Mouse (Mus musculus): Measurements from ENCODE around the gene S100pbp. TPM values are rescaled to one million over a fixed set of nuclear protein-coding genes. Genes with fewer than 3 reads are reported as not detected.

S100pbp gene
- polyA plus RNA-seq, 1 experiment from 2014 or later: 30.7 TPM

- DNase-seq (ENCODE audit: low spot score) (no peak), ATAC-seq (replicated peaks; ENCODE audit: low FRiP score) (no peak)
- peaks cover 12% of the 10 kb centered on the region for H3K4me1 ChIP-seq (replicated peaks; ENCODE audit: control insufficient read depth, insufficient read depth, low read length)
- H3K27ac ChIP-seq (ENCODE audit: low read depth, low read length): no peak overlapping the region
- H3K9me3 ChIP-seq (ENCODE audit: control insufficient read depth, low read length): no peaks in the 10 kb centered on the region
- no peak overlapping the region for H3K9ac ChIP-seq (ENCODE audit: low read length)
- no peak overlapping the region for H3K4me3 ChIP-seq (ENCODE audit: low read depth, low read length)
- no peaks in the 10 kb centered on the region for H3K36me3 ChIP-seq (ENCODE audit: control insufficient read depth, insufficient read depth, low read length)
- H3K4me2 ChIP-seq (ENCODE audit: low read depth, low read length, severe bottlenecking): no peak overlapping the region
- WGBS: 40% methylated on average over 9 of the region's 9 CpGs
- peaks cover 31% of the 10 kb centered on the region for H3K27me3 ChIP-seq (ENCODE audit: control insufficient read depth, insufficient read depth, low read length)
Observed at GRCm38 (mm10) chr4:129122107-129122506, 67.4 kb downstream of the S100pbp start.

GRCm38 (mm10) chr4:129121569-129122086 is 67.9 kb downstream of the S100pbp start, which contains the start of gene Hpca:
TSS of gene Hpca (minus strand) at chr4:129122036.
- H3K4me1 ChIP-seq (replicated peaks; ENCODE audit: control insufficient read depth, insufficient read depth, low read length): peaks cover 12% of the 10 kb centered on the region
- WGBS: under 1% methylated on average over 15 of the region's 17 CpGs
- peak within 1 kb of the TSS; percentile 83 for H3K4me2 ChIP-seq (ENCODE audit: low read depth, low read length, severe bottlenecking)
- H3K9me3 ChIP-seq (ENCODE audit: control insufficient read depth, low read length): no peaks in the 10 kb centered on the region
- peak within 1 kb of the TSS; percentile 33 for H3K4me3 ChIP-seq (ENCODE audit: low read depth, low read length)
- ATAC-seq (replicated peaks; ENCODE audit: low FRiP score) (no peak), DNase-seq (ENCODE audit: low spot score) (no peak)
- no peaks in the 10 kb centered on the region for H3K36me3 ChIP-seq (ENCODE audit: control insufficient read depth, insufficient read depth, low read length)
- no peak within 1 kb of the TSS for H3K27ac ChIP-seq (ENCODE audit: low read depth, low read length)
- H3K9ac ChIP-seq (ENCODE audit: low read length): peak within 1 kb of the TSS; percentile 37
- H3K27me3 ChIP-seq (ENCODE audit: control insufficient read depth, insufficient read depth, low read length): peaks cover 31% of the 10 kb centered on the region

- Histone ChIP-seq H3K27ac (ENCODE audit: low read depth, low read length) (no peak overlapping the region), H3K4me1 (replicated peaks; ENCODE audit: control insufficient read depth, insufficient read depth, low read length) (peaks cover 8% of the 10 kb centered on the region), H3K9me3 (ENCODE audit: control insufficient read depth, low read length) (no peaks in the 10 kb centered on the region), H3K4me3 (ENCODE audit: low read depth, low read length) (peak overlapping the region; percentile 33), H3K4me2 (ENCODE audit: low read depth, low read length, severe bottlenecking) (peak overlapping the region; percentile 83), H3K36me3 (ENCODE audit: control insufficient read depth, insufficient read depth, low read length) (no peaks in the 10 kb centered on the region), H3K27me3 (ENCODE audit: control insufficient read depth, insufficient read depth, low read length) (peaks cover 31% of the 10 kb centered on the region), H3K9ac (ENCODE audit: low read length) (peak overlapping the region; percentile 37)
- DNase-seq (ENCODE audit: low spot score) (peak; percentile 87), ATAC-seq (replicated peaks; ENCODE audit: low FRiP score) (peak; percentile 50; the same call in 1 of the 2 replicates)
- WGBS: 2% methylated on average over 45 of the region's 59 CpGs
Observed at GRCm38 (mm10) chr4:129120520-129121445, 68.7 kb downstream of the S100pbp start.

- H3K36me3 ChIP-seq (ENCODE audit: control insufficient read depth, insufficient read depth, low read length): no peaks in the 10 kb centered on the region
- no peak overlapping the region for H3K4me3 ChIP-seq (ENCODE audit: low read depth, low read length)
- peaks cover 28% of the 10 kb centered on the region for H3K27me3 ChIP-seq (ENCODE audit: control insufficient read depth, insufficient read depth, low read length)
- no peak overlapping the region for H3K27ac ChIP-seq (ENCODE audit: low read depth, low read length)
- peaks cover 9% of the 10 kb centered on the region for H3K4me1 ChIP-seq (replicated peaks; ENCODE audit: control insufficient read depth, insufficient read depth, low read length)
- 72% methylated on average over 10 of the region's 10 CpGs for WGBS
- no peaks in the 10 kb centered on the region for H3K9me3 ChIP-seq (ENCODE audit: control insufficient read depth, low read length)
- ATAC-seq (replicated peaks; ENCODE audit: low FRiP score) (no peak), DNase-seq (ENCODE audit: low spot score) (no peak)
- no peak overlapping the region for H3K9ac ChIP-seq (ENCODE audit: low read length)
- H3K4me2 ChIP-seq (ENCODE audit: low read depth, low read length, severe bottlenecking): no peak overlapping the region
Observed at GRCm38 (mm10) chr4:129119708-129120107, 69.8 kb downstream of the S100pbp start.

DNA sequence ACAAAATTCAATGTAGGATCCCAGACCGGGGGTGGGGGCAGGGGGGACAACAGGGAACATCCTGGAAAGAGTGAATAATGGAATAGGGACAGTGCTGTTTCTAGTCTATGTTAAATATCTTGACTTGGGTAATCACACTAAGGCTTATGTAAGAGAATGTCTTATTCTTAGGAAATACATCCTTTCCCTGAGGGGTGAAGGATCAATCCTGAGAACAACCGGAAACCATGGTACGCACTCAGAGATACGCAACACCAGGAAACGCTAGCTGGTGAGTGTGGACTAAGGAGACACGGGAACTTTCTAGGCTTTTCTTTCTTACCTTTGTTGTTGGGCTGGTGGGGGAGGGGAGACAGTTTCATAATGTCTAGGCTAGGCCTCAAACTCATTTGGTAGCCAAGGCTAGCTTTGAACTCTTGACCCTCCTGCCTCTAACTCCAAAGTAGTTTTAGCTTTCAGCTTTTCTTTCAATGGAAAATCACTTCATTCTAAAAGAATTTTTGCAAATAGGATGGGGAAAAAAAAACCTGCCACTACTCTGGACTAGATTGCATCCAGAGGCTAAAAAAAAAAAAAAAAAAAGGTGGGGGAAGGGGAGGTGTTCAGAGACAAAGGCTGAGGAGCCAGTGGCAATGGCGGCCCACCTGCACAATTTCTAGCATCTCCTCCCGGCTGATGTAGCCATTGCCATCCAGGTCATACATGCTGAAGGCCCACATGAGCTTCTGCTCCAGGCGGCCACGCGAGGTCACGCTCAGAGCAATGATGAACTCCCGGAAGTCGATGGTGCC is 71.6 kb downstream of the S100pbp start:
- Histone ChIP-seq H3K4me1 (replicated peaks; ENCODE audit: control insufficient read depth, insufficient read depth, low read length) (peaks cover 16% of the 10 kb centered on the region), H3K4me3 (ENCODE audit: low read depth, low read length) (no peak overlapping the region), H3K9ac (ENCODE audit: low read length) (no peak overlapping the region), H3K36me3 (ENCODE audit: control insufficient read depth, insufficient read depth, low read length) (no peaks in the 10 kb centered on the region), H3K4me2 (ENCODE audit: low read depth, low read length, severe bottlenecking) (no peak overlapping the region), H3K27ac (ENCODE audit: low read depth, low read length) (no peak overlapping the region), H3K27me3 (ENCODE audit: control insufficient read depth, insufficient read depth, low read length) (peaks cover 21% of the 10 kb centered on the region), H3K9me3 (ENCODE audit: control insufficient read depth, low read length) (no peaks in the 10 kb centered on the region)
- ATAC-seq (replicated peaks; ENCODE audit: low FRiP score) (no peak), DNase-seq (ENCODE audit: low spot score) (no peak)
- WGBS: 83% methylated on average over 14 of the region's 14 CpGs

- 92% methylated on average over 8 of the region's 8 CpGs for WGBS
- peaks cover 15% of the 10 kb centered on the region for H3K4me1 ChIP-seq (replicated peaks; ENCODE audit: control insufficient read depth, insufficient read depth, low read length)
- H3K27ac ChIP-seq (ENCODE audit: low read depth, low read length): no peak overlapping the region
- H3K4me3 ChIP-seq (ENCODE audit: low read depth, low read length): no peak overlapping the region
- H3K9ac ChIP-seq (ENCODE audit: low read length): no peak overlapping the region
- ATAC-seq (replicated peaks; ENCODE audit: low FRiP score): no peak
- peaks cover 16% of the 10 kb centered on the region for H3K27me3 ChIP-seq (ENCODE audit: control insufficient read depth, insufficient read depth, low read length)
- DNase-seq (ENCODE audit: low spot score): no peak
- no peaks in the 10 kb centered on the region for H3K36me3 ChIP-seq (ENCODE audit: control insufficient read depth, insufficient read depth, low read length)
- H3K4me2 ChIP-seq (ENCODE audit: low read depth, low read length, severe bottlenecking): no peak overlapping the region
- H3K9me3 ChIP-seq (ENCODE audit: control insufficient read depth, low read length): no peaks in the 10 kb centered on the region
Observed at GRCm38 (mm10) chr4:129116703-129117102, 72.8 kb downstream of the S100pbp start.

DNA sequence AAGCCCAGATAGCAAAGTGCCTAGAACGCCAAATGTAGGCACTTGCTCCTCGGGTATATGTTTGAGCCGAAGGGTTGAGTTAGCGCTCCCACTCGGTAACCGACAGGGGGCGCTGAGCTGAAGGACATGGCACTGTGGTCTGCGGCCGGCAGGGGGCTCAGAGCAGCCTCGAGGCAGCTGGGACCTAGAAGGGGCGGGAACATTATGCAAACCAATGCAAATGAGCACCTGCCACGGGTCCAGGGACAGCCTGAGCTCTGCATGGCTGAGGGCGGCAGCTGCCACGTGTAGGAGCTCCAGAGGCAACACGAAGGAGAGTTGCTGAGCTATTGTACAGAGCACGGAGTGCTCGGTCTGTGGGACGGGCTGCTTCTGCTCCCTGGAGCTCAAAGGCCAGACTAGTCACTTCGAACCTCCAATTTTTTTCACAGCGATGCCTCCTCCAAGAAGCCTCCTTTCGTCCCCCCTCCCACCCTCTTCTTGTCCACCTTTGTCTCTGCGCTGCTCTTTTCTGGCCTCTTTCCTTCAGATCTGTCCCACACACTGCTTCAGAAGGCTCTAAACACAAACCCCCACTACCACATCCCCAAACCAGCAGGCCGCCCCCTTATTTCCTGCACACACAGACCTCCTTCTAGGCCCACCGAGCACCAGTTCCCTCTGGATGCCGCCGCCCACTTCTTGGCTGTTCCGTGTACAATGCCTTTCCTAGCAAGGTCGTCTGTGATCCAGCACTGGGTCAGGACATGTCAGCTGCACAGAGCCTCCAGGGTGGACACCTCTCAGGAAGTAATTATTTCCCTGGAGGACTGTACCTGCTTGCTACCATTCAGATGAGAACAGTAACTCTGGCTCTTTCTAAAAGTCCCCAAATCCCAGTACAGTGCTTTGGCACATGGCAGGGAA is 76.2 kb downstream of the S100pbp start:
- H3K9ac ChIP-seq (ENCODE audit: low read length): no peak overlapping the region
- no peak overlapping the region for H3K4me2 ChIP-seq (ENCODE audit: low read depth, low read length, severe bottlenecking)
- no peak overlapping the region for H3K27ac ChIP-seq (ENCODE audit: low read depth, low read length)
- H3K36me3 ChIP-seq (ENCODE audit: control insufficient read depth, insufficient read depth, low read length): no peaks in the 10 kb centered on the region
- H3K4me1 ChIP-seq (replicated peaks; ENCODE audit: control insufficient read depth, insufficient read depth, low read length): peaks cover 11% of the 10 kb centered on the region; the same call in 1 of the 2 replicates
- 35% methylated on average over 27 of the region's 28 CpGs for WGBS
- peak; percentile 95 for DNase-seq (ENCODE audit: low spot score)
- H3K4me3 ChIP-seq (ENCODE audit: low read depth, low read length): no peak overlapping the region
- H3K27me3 ChIP-seq (ENCODE audit: control insufficient read depth, insufficient read depth, low read length): no peaks in the 10 kb centered on the region; the same call in 1 of the 2 replicates
- H3K9me3 ChIP-seq (ENCODE audit: control insufficient read depth, low read length): no peaks in the 10 kb centered on the region
- peak; percentile 94 for ATAC-seq (replicated peaks; ENCODE audit: low FRiP score)

Measured in forebrain, embryonic 11.5 days (tissue).